Mouse (Mus musculus): ENCODE results near the gene 4930415O20Rik. TPM values are rescaled to one million over a fixed set of nuclear protein-coding genes. Genes with fewer than 3 reads are reported as not detected.
A peak's percentile ranks its signal among the peaks of the same experiment; 100 is the strongest.

4930415O20Rik gene
- total RNA-seq (2021): under 1 TPM in 1 of 2 experiments, not detected in 1; 0.87 TPM
- long read RNA-seq, experiment 1, partial matches to known transcripts: 0 of 1 reads
- long read RNA-seq, experiment 1, other reads (novel, unspliced or antisense): 1 of 1 reads
- long read RNA-seq, experiment 2: 0 reads

GRCm38 (mm10) chr15:98570873-98571538 lies at the start of gene 4930415O20Rik, which contains the start of gene Ccnt1:
TSS of gene 4930415O20Rik (plus strand) at chr15:98571004.
TSS of gene Ccnt1 (minus strand) at chr15:98570923.
- intact Hi-C loops (cut with DNase I): no loop called here

GRCm38 (mm10) chr15:98521245-98521644 lies 49.6 kb upstream of the 4930415O20Rik start:
- intact Hi-C loops (cut with DNase I): no loop called here

More at GRCm38 (mm10) chr15:98570873-98571538, at the start of gene 4930415O20Rik, which contains the start of gene Ccnt1:
- no peak for DNase-seq

GRCm38 (mm10) chr15:98526057-98526456 lies 44.7 kb upstream of the 4930415O20Rik start:
- intact Hi-C loops (cut with DNase I): no loop called here
- DNase-seq: no peak

More at GRCm38 (mm10) chr15:98521245-98521644, 49.6 kb upstream of the 4930415O20Rik start:
- DNase-seq: no peak

GRCm38 (mm10) chr15:98527056-98527771 lies 43.6 kb upstream of the 4930415O20Rik start:
- intact Hi-C loops (cut with DNase I): no loop called here
- no peak for DNase-seq

- intact Hi-C loops (cut with DNase I): no loop called here
- DNase-seq: no peak
Observed at GRCm38 (mm10) chr15:98528066-98528563, 42.7 kb upstream of the 4930415O20Rik start.

- intact Hi-C loops (cut with DNase I): loop anchor here (5.0 kb wide), 1 partner anchor 35 kb away; no protein-coding TSS in a partner anchor
- DNase-seq: no peak
Observed at GRCm38 (mm10) chr15:98532281-98532680, 38.5 kb upstream of the 4930415O20Rik start.

GRCm38 (mm10) chr15:98533035-98533531 lies 37.7 kb upstream of the 4930415O20Rik start:
- intact Hi-C loops (cut with DNase I): loop anchor here (5.0 kb wide), 1 partner anchor 34 kb away; no protein-coding TSS in a partner anchor
- DNase-seq: no peak

GRCm38 (mm10) chr15:98533881-98534627 lies 36.8 kb upstream of the 4930415O20Rik start, which contains the start of gene Kansl2:
TSS of gene Kansl2 (minus strand) at chr15:98534264.
- DNase-seq: peak; percentile 96
- intact Hi-C loops (cut with DNase I): loop anchor here (5.0 kb wide), 1 partner anchor 33 kb away; no protein-coding TSS in a partner anchor

- DNase-seq: no peak
- intact Hi-C loops (cut with DNase I): no loop called here
Observed at GRCm38 (mm10) chr15:98535921-98536320, 34.9 kb upstream of the 4930415O20Rik start.

GRCm38 (mm10) chr15:98536828-98537510 lies 33.8 kb upstream of the 4930415O20Rik start:
- intact Hi-C loops (cut with DNase I): no loop called here
- DNase-seq: no peak

- DNase-seq: no peak
- intact Hi-C loops (cut with DNase I): no loop called here
Observed at GRCm38 (mm10) chr15:98537923-98538322, 32.9 kb upstream of the 4930415O20Rik start.

GRCm38 (mm10) chr15:98541064-98541463 lies 29.7 kb upstream of the 4930415O20Rik start:
- DNase-seq: no peak
- intact Hi-C loops (cut with DNase I): no loop called here

- intact Hi-C loops (cut with DNase I): no loop called here
- no peak for DNase-seq
Observed at GRCm38 (mm10) chr15:98543341-98543740, 27.5 kb upstream of the 4930415O20Rik start.

- DNase-seq: no peak
- intact Hi-C loops (cut with DNase I): no loop called here
Observed at GRCm38 (mm10) chr15:98545151-98545550, 25.7 kb upstream of the 4930415O20Rik start.

GRCm38 (mm10) chr15:98546843-98547242 lies 24.0 kb upstream of the 4930415O20Rik start:
- intact Hi-C loops (cut with DNase I): no loop called here
- DNase-seq: no peak

- intact Hi-C loops (cut with DNase I): no loop called here
- DNase-seq: no peak
Observed at GRCm38 (mm10) chr15:98552758-98553157, 18.0 kb upstream of the 4930415O20Rik start.

- intact Hi-C loops (cut with DNase I): no loop called here
- DNase-seq: no peak
Observed at GRCm38 (mm10) chr15:98555881-98556280, 14.9 kb upstream of the 4930415O20Rik start.

GRCm38 (mm10) chr15:98557186-98557585 lies 13.6 kb upstream of the 4930415O20Rik start:
- intact Hi-C loops (cut with DNase I): no loop called here

GRCm38 (mm10) chr15:98566973-98567277 lies 3.9 kb upstream of the 4930415O20Rik start:
- intact Hi-C loops (cut with DNase I): loop anchor here (5.0 kb wide), 2 partner anchors 35 to 55 kb away; partner anchors contain the start of gene Kansl2
- no peak for DNase-seq

More at GRCm38 (mm10) chr15:98557186-98557585, 13.6 kb upstream of the 4930415O20Rik start:
- DNase-seq: no peak
